Mouse (Mus musculus): Measurements from ENCODE around the gene Leng9. TPM values are rescaled to one million over a fixed set of nuclear protein-coding genes. Genes with fewer than 3 reads are reported as not detected.
A peak's percentile ranks its signal among the peaks of the same experiment; 100 is the strongest.

Gene Leng9
- total and polyA plus RNA-seq, 2 experiments from 2014 or later = 4.8 to 5.1 TPM

DNA sequence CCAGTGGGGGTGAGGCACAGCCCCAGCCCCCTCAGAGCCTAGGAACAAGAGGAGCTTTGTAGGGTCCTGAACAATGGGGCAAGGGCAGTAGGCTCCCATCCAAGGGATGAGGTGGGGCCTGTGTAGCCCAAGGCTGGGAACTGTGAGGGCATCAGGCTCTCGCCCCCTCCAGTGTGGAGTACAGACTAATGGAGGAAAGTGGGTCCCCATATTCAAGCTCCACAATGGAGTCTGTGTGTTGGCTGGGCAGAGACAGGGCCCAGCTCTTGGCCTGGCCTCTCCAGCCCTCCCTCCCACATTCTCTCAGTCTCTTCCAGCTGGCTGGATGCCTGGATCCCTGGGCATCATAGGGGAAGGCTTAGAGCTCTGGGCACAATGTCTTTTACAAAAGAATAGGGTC lies 26.4 kb downstream of the Leng9 start:
- peaks cover 15% of the 10 kb centered on the region for H3K4me1 ChIP-seq (ENCODE audit: insufficient read depth)
- 0% methylated on average over 1 of the region's 1 CpGs for WGBS

GRCm38 (mm10) chr7:4122783-4123182 lies 27.4 kb downstream of the Leng9 start:
- peak overlapping the region; percentile 58 for H3K4me2 ChIP-seq (ENCODE audit: low read depth)
- H3K27ac ChIP-seq (ENCODE audit: low read depth, low read length) = peak overlapping the region; percentile 86
- TF ChIP-seq CTCF (IDR thresholded peaks at IDR 0.05; ENCODE audit: low read depth) = no peak
- peaks cover 18% of the 10 kb centered on the region; the same call in 1 of the 2 replicates for H3K36me3 ChIP-seq (ENCODE audit: insufficient read depth)
- no peaks in the 10 kb centered on the region for H3K9me3 ChIP-seq (ENCODE audit: low read length)
- peaks cover 15% of the 10 kb centered on the region for H3K4me1 ChIP-seq (ENCODE audit: insufficient read depth)
- peak overlapping the region; percentile 22; the same call in 1 of the 2 replicates for H3K9ac ChIP-seq
- 41% methylated on average over 10 of the region's 10 CpGs for WGBS
- H3K4me3 ChIP-seq (ENCODE audit: low read depth, low read length) = no peak overlapping the region
- ATAC-seq = no peak
- DNase-seq = no peak
- no peaks in the 10 kb centered on the region for H3K27me3 ChIP-seq (ENCODE audit: insufficient read depth, low read length)

More for the DNA sequence above, 26.4 kb downstream of the Leng9 start:
- Histone ChIP-seq H3K4me2 (ENCODE audit: low read depth) (peak overlapping the region; percentile 52), H3K36me3 (ENCODE audit: insufficient read depth) (peaks cover 18% of the 10 kb centered on the region), H3K9ac (0 out of 2 replicates have a peak overlapping the region, but pooled peaks have one; percentile 14), H3K27ac (ENCODE audit: low read depth, low read length) (peak overlapping the region; percentile 86), H3K4me3 (ENCODE audit: low read depth, low read length) (0 out of 2 replicates have a peak overlapping the region, but pooled peaks have one; percentile 20), H3K9me3 (ENCODE audit: low read length) (no peaks in the 10 kb centered on the region), H3K27me3 (ENCODE audit: insufficient read depth, low read length) (no peaks in the 10 kb centered on the region)
- DNase-seq (peak; percentile 85), ATAC-seq (peak; percentile 73)
- TF ChIP-seq CTCF (IDR thresholded peaks at IDR 0.05; ENCODE audit: low read depth) = no peak

DNA sequence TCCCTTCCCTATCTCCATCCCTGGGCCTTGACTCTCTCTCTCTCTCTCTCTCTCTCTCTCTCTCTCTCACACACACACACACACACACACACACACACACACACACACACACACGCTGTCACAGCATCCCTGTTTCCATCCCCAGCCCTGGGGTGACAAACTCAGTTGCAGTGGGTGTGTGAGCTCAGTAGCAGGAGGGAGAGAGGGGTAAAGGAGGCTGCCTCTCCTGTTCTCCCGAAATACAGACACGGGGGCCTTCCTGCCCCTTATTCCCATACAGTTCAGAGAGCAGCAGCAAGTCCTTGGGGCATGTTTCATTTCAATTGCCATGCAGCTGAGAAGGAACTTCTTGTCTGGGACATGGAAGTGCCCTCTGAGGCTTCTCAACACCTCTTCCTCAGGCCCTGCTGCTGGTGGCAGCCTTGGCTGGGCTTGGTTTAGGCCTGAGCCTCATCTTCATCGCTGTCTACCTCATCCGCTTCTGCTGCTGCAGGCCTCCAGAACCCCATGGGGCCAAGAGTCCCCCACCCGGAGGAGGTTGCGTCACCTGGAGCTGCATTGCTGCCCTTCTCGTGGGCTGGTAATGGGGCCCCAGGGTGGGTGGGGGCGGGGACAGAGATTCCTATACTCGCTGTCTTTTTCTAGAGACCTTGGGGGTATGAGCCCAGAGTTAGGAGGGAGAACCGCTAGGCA lies 28.0 kb downstream of the Leng9 start:
- peak overlapping the region; percentile 28; the same call in 1 of the 2 replicates for H3K9ac ChIP-seq
- 28% methylated on average over 11 of the region's 11 CpGs for WGBS
- no peak for DNase-seq
- H3K9me3 ChIP-seq (ENCODE audit: low read length) = no peaks in the 10 kb centered on the region
- H3K36me3 ChIP-seq (ENCODE audit: insufficient read depth) = peaks cover 17% of the 10 kb centered on the region; the same call in 1 of the 2 replicates
- TF ChIP-seq CTCF (IDR thresholded peaks at IDR 0.05; ENCODE audit: low read depth) = no peak
- no peak for ATAC-seq
- peak overlapping the region; percentile 86 for H3K27ac ChIP-seq (ENCODE audit: low read depth, low read length)
- no peak overlapping the region for H3K4me3 ChIP-seq (ENCODE audit: low read depth, low read length)
- H3K27me3 ChIP-seq (ENCODE audit: insufficient read depth, low read length) = no peaks in the 10 kb centered on the region
- peak overlapping the region; percentile 58 for H3K4me2 ChIP-seq (ENCODE audit: low read depth)
- H3K4me1 ChIP-seq (ENCODE audit: insufficient read depth) = peaks cover 15% of the 10 kb centered on the region

GRCm38 (mm10) chr7:4119976-4120921 lies 29.9 kb downstream of the Leng9 start:
- H3K27ac ChIP-seq (ENCODE audit: low read depth, low read length) = peak overlapping the region; percentile 52
- 0 out of 2 replicates have a peak, but pooled peaks have one; percentile 0 for ATAC-seq
- H3K4me1 ChIP-seq (ENCODE audit: insufficient read depth) = peaks cover 15% of the 10 kb centered on the region
- peak overlapping the region; percentile 58 for H3K4me2 ChIP-seq (ENCODE audit: low read depth)
- peak overlapping the region; percentile 80 for H3K9ac ChIP-seq
- no peaks in the 10 kb centered on the region for H3K36me3 ChIP-seq (ENCODE audit: insufficient read depth)
- no peaks in the 10 kb centered on the region for H3K9me3 ChIP-seq (ENCODE audit: low read length)
- DNase-seq = peak; percentile 57
- 6% methylated on average over 19 of the region's 19 CpGs for WGBS
- H3K4me3 ChIP-seq (ENCODE audit: low read depth, low read length) = peak overlapping the region; percentile 57
- no peaks in the 10 kb centered on the region for H3K27me3 ChIP-seq (ENCODE audit: insufficient read depth, low read length)
- no peak for TF ChIP-seq CTCF (IDR thresholded peaks at IDR 0.05; ENCODE audit: low read depth)

GRCm38 (mm10) chr7:4119344-4119902 lies 30.8 kb downstream of the Leng9 start, which contains the start of gene Ttyh1:
Ttyh1 (plus strand) TSS chr7:4119408.
- DNase-seq (peak; percentile 83), ATAC-seq (peak; percentile 20; the same call in 1 of the 2 replicates)
- no peaks in the 10 kb centered on the region for H3K27me3 ChIP-seq (ENCODE audit: insufficient read depth, low read length)
- peaks cover 10% of the 10 kb centered on the region for H3K4me1 ChIP-seq (ENCODE audit: insufficient read depth)
- 4% methylated on average over 35 of the region's 37 CpGs for WGBS
- no peaks in the 10 kb centered on the region for H3K36me3 ChIP-seq (ENCODE audit: insufficient read depth)
- peak within 1 kb of the TSS; percentile 58 for H3K4me2 ChIP-seq (ENCODE audit: low read depth)
- peak within 1 kb of the TSS; percentile 57 for H3K4me3 ChIP-seq (ENCODE audit: low read depth, low read length)
- H3K27ac ChIP-seq (ENCODE audit: low read depth, low read length) = peak within 1 kb of the TSS; percentile 52
- H3K9ac ChIP-seq = peak within 1 kb of the TSS; percentile 80
- no peaks in the 10 kb centered on the region for H3K9me3 ChIP-seq (ENCODE audit: low read length)
- TF ChIP-seq CTCF (IDR thresholded peaks at IDR 0.05; ENCODE audit: low read depth) = peak; percentile 92

GRCm38 (mm10) chr7:4117050-4117814 lies 32.9 kb downstream of the Leng9 start:
- no peak overlapping the region for H3K4me3 ChIP-seq (ENCODE audit: low read depth, low read length)
- no peak for ATAC-seq
- no peaks in the 10 kb centered on the region for H3K27me3 ChIP-seq (ENCODE audit: insufficient read depth, low read length)
- H3K4me1 ChIP-seq (ENCODE audit: insufficient read depth) = no peaks in the 10 kb centered on the region
- H3K9ac ChIP-seq = no peak overlapping the region
- no peak for TF ChIP-seq CTCF (IDR thresholded peaks at IDR 0.05; ENCODE audit: low read depth)
- no peak overlapping the region for H3K4me2 ChIP-seq (ENCODE audit: low read depth)
- H3K36me3 ChIP-seq (ENCODE audit: insufficient read depth) = no peaks in the 10 kb centered on the region
- no peak overlapping the region for H3K27ac ChIP-seq (ENCODE audit: low read depth, low read length)
- H3K9me3 ChIP-seq (ENCODE audit: low read length) = no peaks in the 10 kb centered on the region
- WGBS = 54% methylated on average over 8 of the region's 8 CpGs
- no peak for DNase-seq

Data from forebrain, postnatal 0 days (tissue).